Mouse (Mus musculus): Measurements from ENCODE around the gene Plekha8. TPM values are rescaled to one million over a fixed set of nuclear protein-coding genes. Genes with fewer than 3 reads are reported as not detected.

Gene Plekha8
- total and polyA plus RNA-seq, 2 experiments from 2014 or later: 4.7 to 19.3 TPM

- Histone ChIP-seq H3K36me3 (ENCODE audit: insufficient read depth) (no peaks in the 10 kb centered on the region), H3K9me3 (ENCODE audit: low read length) (no peaks in the 10 kb centered on the region), H3K9ac (no peak overlapping the region), H3K4me3 (ENCODE audit: low read depth, low read length) (no peak overlapping the region), H3K27ac (ENCODE audit: low read depth, low read length) (no peak overlapping the region), H3K4me2 (ENCODE audit: low read depth) (no peak overlapping the region), H3K4me1 (ENCODE audit: insufficient read depth) (no peaks in the 10 kb centered on the region), H3K27me3 (ENCODE audit: insufficient read depth, low read length) (no peaks in the 10 kb centered on the region)
- peak; percentile 85 for TF ChIP-seq CTCF (IDR thresholded peaks at IDR 0.05; ENCODE audit: low read depth)
- peak; percentile 55; the same call in 1 of the 2 replicates for ATAC-seq
- WGBS: 23% methylated on average over 2 of the region's 2 CpGs
- peak; percentile 70 for DNase-seq
Observed at GRCm38 (mm10) chr6:54586175-54586574, 8.7 kb upstream of the Plekha8 start.

- no peaks in the 10 kb centered on the region for H3K27me3 ChIP-seq (ENCODE audit: insufficient read depth, low read length)
- no peak overlapping the region for H3K9ac ChIP-seq
- H3K4me1 ChIP-seq (ENCODE audit: insufficient read depth): no peaks in the 10 kb centered on the region
- no peak for TF ChIP-seq CTCF (IDR thresholded peaks at IDR 0.05; ENCODE audit: low read depth)
- ATAC-seq: no peak
- H3K9me3 ChIP-seq (ENCODE audit: low read length): no peaks in the 10 kb centered on the region
- H3K36me3 ChIP-seq (ENCODE audit: insufficient read depth): no peaks in the 10 kb centered on the region
- 66% methylated on average over 8 of the region's 8 CpGs for WGBS
- DNase-seq: no peak
- no peak overlapping the region for H3K27ac ChIP-seq (ENCODE audit: low read depth, low read length)
- no peak overlapping the region for H3K4me3 ChIP-seq (ENCODE audit: low read depth, low read length)
- H3K4me2 ChIP-seq (ENCODE audit: low read depth): no peak overlapping the region
Observed at GRCm38 (mm10) chr6:54586911-54587310, 8.0 kb upstream of the Plekha8 start.

GRCm38 (mm10) chr6:54587683-54588082 lies 7.2 kb upstream of the Plekha8 start:
- DNase-seq: no peak
- TF ChIP-seq CTCF (IDR thresholded peaks at IDR 0.05; ENCODE audit: low read depth): no peak
- Histone ChIP-seq H3K4me3 (ENCODE audit: low read depth, low read length) (no peak overlapping the region), H3K4me1 (ENCODE audit: insufficient read depth) (peaks cover 2% of the 10 kb centered on the region; the same call in 1 of the 2 replicates), H3K9me3 (ENCODE audit: low read length) (no peaks in the 10 kb centered on the region), H3K27me3 (ENCODE audit: insufficient read depth, low read length) (no peaks in the 10 kb centered on the region), H3K36me3 (ENCODE audit: insufficient read depth) (no peaks in the 10 kb centered on the region), H3K9ac (no peak overlapping the region), H3K4me2 (ENCODE audit: low read depth) (no peak overlapping the region), H3K27ac (ENCODE audit: low read depth, low read length) (no peak overlapping the region)
- no peak for ATAC-seq
- WGBS: 90% methylated on average over 4 of the region's 4 CpGs

GRCm38 (mm10) chr6:54588212-54588611 lies 6.7 kb upstream of the Plekha8 start:
- 48% methylated on average over 1 of the region's 1 CpGs for WGBS
- H3K9me3 ChIP-seq (ENCODE audit: low read length): no peaks in the 10 kb centered on the region
- no peak overlapping the region for H3K27ac ChIP-seq (ENCODE audit: low read depth, low read length)
- no peak overlapping the region for H3K4me2 ChIP-seq (ENCODE audit: low read depth)
- no peaks in the 10 kb centered on the region for H3K36me3 ChIP-seq (ENCODE audit: insufficient read depth)
- ATAC-seq: no peak
- no peak for DNase-seq
- no peak overlapping the region for H3K9ac ChIP-seq
- peaks cover 4% of the 10 kb centered on the region; the same call in 1 of the 2 replicates for H3K4me1 ChIP-seq (ENCODE audit: insufficient read depth)
- TF ChIP-seq CTCF (IDR thresholded peaks at IDR 0.05; ENCODE audit: low read depth): no peak
- no peaks in the 10 kb centered on the region for H3K27me3 ChIP-seq (ENCODE audit: insufficient read depth, low read length)
- H3K4me3 ChIP-seq (ENCODE audit: low read depth, low read length): no peak overlapping the region

GRCm38 (mm10) chr6:54590691-54591090 lies 4.2 kb upstream of the Plekha8 start:
- no peaks in the 10 kb centered on the region for H3K27me3 ChIP-seq (ENCODE audit: insufficient read depth, low read length)
- H3K27ac ChIP-seq (ENCODE audit: low read depth, low read length): no peak overlapping the region
- no peak overlapping the region for H3K9ac ChIP-seq
- WGBS: 95% methylated on average over 2 of the region's 2 CpGs
- no peak overlapping the region for H3K4me2 ChIP-seq (ENCODE audit: low read depth)
- peaks cover 5% of the 10 kb centered on the region; the same call in 1 of the 2 replicates for H3K4me1 ChIP-seq (ENCODE audit: insufficient read depth)
- H3K9me3 ChIP-seq (ENCODE audit: low read length): no peaks in the 10 kb centered on the region
- DNase-seq: no peak
- ATAC-seq: no peak
- H3K36me3 ChIP-seq (ENCODE audit: insufficient read depth): no peaks in the 10 kb centered on the region
- no peak for TF ChIP-seq CTCF (IDR thresholded peaks at IDR 0.05; ENCODE audit: low read depth)
- no peak overlapping the region for H3K4me3 ChIP-seq (ENCODE audit: low read depth, low read length)

GRCm38 (mm10) chr6:54591778-54592177 lies 3.1 kb upstream of the Plekha8 start:
- no peak for ATAC-seq
- 36% methylated on average over 6 of the region's 6 CpGs for WGBS
- TF ChIP-seq CTCF (IDR thresholded peaks at IDR 0.05; ENCODE audit: low read depth): no peak
- DNase-seq: no peak
- H3K36me3 ChIP-seq (ENCODE audit: insufficient read depth): no peaks in the 10 kb centered on the region
- H3K9me3 ChIP-seq (ENCODE audit: low read length): no peaks in the 10 kb centered on the region
- no peak overlapping the region for H3K4me3 ChIP-seq (ENCODE audit: low read depth, low read length)
- no peak overlapping the region for H3K27ac ChIP-seq (ENCODE audit: low read depth, low read length)
- H3K4me1 ChIP-seq (ENCODE audit: insufficient read depth): peaks cover 15% of the 10 kb centered on the region
- H3K27me3 ChIP-seq (ENCODE audit: insufficient read depth, low read length): no peaks in the 10 kb centered on the region
- H3K4me2 ChIP-seq (ENCODE audit: low read depth): 0 out of 2 replicates have a peak overlapping the region, but pooled peaks have one; percentile 3
- H3K9ac ChIP-seq: no peak overlapping the region

GRCm38 (mm10) chr6:54592938-54593535 lies 1.9 kb upstream of the Plekha8 start:
- ATAC-seq (peak; percentile 95), DNase-seq (peak; percentile 94)
- peak overlapping the region; percentile 79 for H3K4me2 ChIP-seq (ENCODE audit: low read depth)
- no peaks in the 10 kb centered on the region for H3K27me3 ChIP-seq (ENCODE audit: insufficient read depth, low read length)
- peak overlapping the region; percentile 66 for H3K4me3 ChIP-seq (ENCODE audit: low read depth, low read length)
- H3K4me1 ChIP-seq (ENCODE audit: insufficient read depth): peaks cover 22% of the 10 kb centered on the region
- H3K9ac ChIP-seq: peak overlapping the region; percentile 60
- under 1% methylated on average over 20 of the region's 20 CpGs for WGBS
- H3K9me3 ChIP-seq (ENCODE audit: low read length): no peaks in the 10 kb centered on the region
- H3K27ac ChIP-seq (ENCODE audit: low read depth, low read length): peak overlapping the region; percentile 70; the same call in 1 of the 2 replicates
- no peaks in the 10 kb centered on the region for H3K36me3 ChIP-seq (ENCODE audit: insufficient read depth)
- TF ChIP-seq CTCF (IDR thresholded peaks at IDR 0.05; ENCODE audit: low read depth): no peak; the same call in 1 of the 2 replicates

All from forebrain, postnatal 0 days (tissue).